Mouse (Mus musculus) CH12.LX (cell line): Measurements from ENCODE around the gene Med24. TPM values are rescaled to one million over a fixed set of nuclear protein-coding genes. Genes with fewer than 3 reads are reported as not detected.

Source experiments
- DNase-seq: peaks from one replicate; pipeline ENCODE4 v3.0.0-alpha.2; 2013; ENCODE audit errors: extremely low read depth
- H3K27ac ChIP-seq: 2 replicates; pipeline ENCODE4 v1.5.1; 2012; ENCODE audit warnings: low read depth, mild to moderate bottlenecking, control low read depth, moderate library complexity; ENCODE audit not compliant: insufficient read depth
- H3K27me3 ChIP-seq: replicated peaks from 2 replicates; pipeline ENCODE3; 2012; ENCODE audit warnings: inconsistent platforms
- H3K36me3 ChIP-seq, 2 experiments: replicated peaks in 1 of 2; 2 replicates each; pipeline versions ENCODE3 to v1.6.1; 2012; ENCODE audit warnings: inconsistent platforms in 1 of 2, low read length in 1 of 2, mild to moderate bottlenecking in 1 of 2, mixed read lengths in 1 of 2, moderate library complexity in 1 of 2; ENCODE audit not compliant: control insufficient read depth in 1 of 2, insufficient read depth in 1 of 2
- H3K4me1 ChIP-seq, 2 experiments: 2 replicates each; pipeline ENCODE4 v1.6.1; 2012; ENCODE audit warnings: inconsistent platforms in 1 of 2, moderate library complexity in 1 of 2; ENCODE audit not compliant: insufficient read depth in 2 of 2, control insufficient read depth in 1 of 2
- H3K4me2 ChIP-seq: 2 replicates; pipeline ENCODE4 v1.6.1; 2012; ENCODE audit warnings: low read depth, mild to moderate bottlenecking, control low read depth; ENCODE audit not compliant: poor library complexity, insufficient read depth, severe bottlenecking
- H3K4me3 ChIP-seq, 3 experiments: fragments of 150-350 bp in 1 of 3; sonication (generic) in 1 of 3; replicated peaks in 1 of 3; 2 replicates each; pipeline versions ENCODE3 to v1.5.1; 2011 to 2012; ENCODE audit warnings: low read depth in 2 of 3, low read length in 2 of 3, mild to moderate bottlenecking in 2 of 3, moderate library complexity in 2 of 3, control low read depth in 1 of 3, improper control_type of control experiment in 1 of 3, inconsistent platforms in 1 of 3, mixed read lengths in 1 of 3; ENCODE audit not compliant: poor library complexity in 1 of 3
- H3K79me2 ChIP-seq: replicated peaks from 2 replicates; pipeline ENCODE4 v1.6.1; 2012; ENCODE audit warnings: mild to moderate bottlenecking, moderate library complexity; ENCODE audit not compliant: control insufficient read depth, poor library complexity, insufficient read depth, severe bottlenecking; ENCODE audit errors: extremely low read depth
- H3K9ac ChIP-seq: 2 replicates; pipeline ENCODE4 v1.6.1; 2012; ENCODE audit warnings: low read depth, mild to moderate bottlenecking, control low read depth, moderate library complexity; ENCODE audit not compliant: insufficient read depth
- H3K9me3 ChIP-seq: replicated peaks from 2 replicates; pipeline ENCODE3; 2012; ENCODE audit warnings: low read length, inconsistent platforms, mixed read lengths
- BHLHE40 ChIP-seq: IDR thresholded peaks from 2 replicates; pipeline ENCODE4 v1.6.1; 2011; ENCODE audit warnings: mild to moderate bottlenecking, low read depth, low read length, improper control_type of control experiment
- CHD1 ChIP-seq: IDR thresholded peaks from 2 replicates; pipeline ENCODE4 v1.6.1; 2012; ENCODE audit warnings: low read depth, low read length, improper control_type of control experiment, inconsistent platforms
- CHD2 ChIP-seq: IDR thresholded peaks from 2 replicates; pipeline ENCODE4 v1.6.1; 2011; ENCODE audit warnings: low read length, improper control_type of control experiment
- CTCF ChIP-seq, 2 experiments: IDR thresholded peaks in 1 of 2; conservative IDR thresholded peaks in 1 of 2; 2 replicates each; pipeline ENCODE4 v1.5.1; 2011 to 2012; ENCODE audit warnings: low read depth in 2 of 2, low read length in 2 of 2, improper control_type of control experiment in 1 of 2, inconsistent platforms in 1 of 2, mild to moderate bottlenecking in 1 of 2, moderate library complexity in 1 of 2
- E2F4 ChIP-seq: IDR thresholded peaks from 2 replicates; pipeline ENCODE4 v1.6.1; 2011; ENCODE audit warnings: low read depth, low read length, improper control_type of control experiment; ENCODE audit not compliant: insufficient replicate concordance
- ELF1 ChIP-seq: IDR thresholded peaks from 2 replicates; pipeline ENCODE4 v1.6.1; 2014; ENCODE audit warnings: low read depth, mild to moderate bottlenecking, inconsistent platforms, low read length, improper control_type of control experiment
- EP300 ChIP-seq: IDR thresholded peaks from 2 replicates; pipeline ENCODE4 v1.6.1; 2011; ENCODE audit warnings: low read length, improper control_type of control experiment
- ETS1 ChIP-seq: conservative IDR thresholded peaks from 2 replicates; pipeline ENCODE4 v1.6.1; 2012; ENCODE audit warnings: low read depth, mild to moderate bottlenecking, inconsistent platforms, low read length, improper control_type of control experiment, moderate library complexity
- GABPA ChIP-seq: IDR thresholded peaks from 2 replicates; pipeline ENCODE4 v1.6.1; 2012; ENCODE audit warnings: low read depth, low read length, improper control_type of control experiment, inconsistent platforms; ENCODE audit not compliant: insufficient replicate concordance
- HCFC1 ChIP-seq: IDR thresholded peaks from 2 replicates; pipeline ENCODE4 v1.6.1; 2012; ENCODE audit warnings: low read depth, mild to moderate bottlenecking, inconsistent platforms, low read length, improper control_type of control experiment
- IRF4 ChIP-seq: IDR thresholded peaks from 2 replicates; pipeline ENCODE4 v1.6.1; 2014; ENCODE audit warnings: low read depth, mild to moderate bottlenecking, inconsistent platforms, low read length, improper control_type of control experiment
- JUN ChIP-seq: IDR thresholded peaks from 2 replicates; pipeline ENCODE4 v1.6.1; 2011; ENCODE audit warnings: low read depth, mild to moderate bottlenecking, low read length, improper control_type of control experiment, moderate library complexity; ENCODE audit not compliant: insufficient read depth
- JUND ChIP-seq: conservative IDR thresholded peaks from 2 replicates; pipeline ENCODE4 v1.6.1; 2011; ENCODE audit warnings: low read depth, low read length, improper control_type of control experiment
- KAT2A ChIP-seq: IDR thresholded peaks from 2 replicates; pipeline ENCODE4 v1.6.1; 2012; ENCODE audit warnings: low read length, improper control_type of control experiment, inconsistent platforms; ENCODE audit not compliant: insufficient replicate concordance
- MAFK ChIP-seq: IDR thresholded peaks from 2 replicates; pipeline ENCODE4 v1.6.1; 2011; ENCODE audit warnings: low read length, improper control_type of control experiment; ENCODE audit not compliant: insufficient replicate concordance
- MAX ChIP-seq: IDR thresholded peaks from 2 replicates; pipeline ENCODE4 v1.6.1; 2011; ENCODE audit warnings: low read length, improper control_type of control experiment
- MAZ ChIP-seq: IDR thresholded peaks from 2 replicates; pipeline ENCODE4 v1.6.1; 2012; ENCODE audit warnings: low read depth, mild to moderate bottlenecking, inconsistent platforms, low read length, improper control_type of control experiment, moderate library complexity
- MEF2A ChIP-seq: IDR thresholded peaks from 2 replicates; pipeline ENCODE4 v1.6.1; 2014; ENCODE audit warnings: low read depth, mild to moderate bottlenecking, inconsistent platforms, low read length, improper control_type of control experiment, borderline replicate concordance
- MXI1 ChIP-seq: IDR thresholded peaks from 2 replicates; pipeline ENCODE4 v1.6.1; 2011; ENCODE audit warnings: mild to moderate bottlenecking, low read depth, low read length, improper control_type of control experiment
- MYC ChIP-seq: IDR thresholded peaks from 2 replicates; pipeline ENCODE4 v1.6.1; 2011; ENCODE audit warnings: low read depth, mild to moderate bottlenecking, improper control_type of control experiment, low read length
- NELFE ChIP-seq: IDR thresholded peaks from 2 replicates; pipeline ENCODE4 v1.6.1; 2011; ENCODE audit warnings: low read depth, low read length, improper control_type of control experiment
- NRF1 ChIP-seq: IDR thresholded peaks from 2 replicates; pipeline ENCODE4 v1.6.1; 2014; ENCODE audit warnings: low read depth, mild to moderate bottlenecking, inconsistent platforms, low read length, improper control_type of control experiment, moderate library complexity
- PAX5 ChIP-seq: IDR thresholded peaks from 2 replicates; pipeline ENCODE4 v1.6.1; 2012; ENCODE audit warnings: low read length, inconsistent platforms, mixed read lengths
- POLR2A ChIP-seq: IDR thresholded peaks from 2 replicates; pipeline ENCODE4 v1.6.1; 2011; ENCODE audit warnings: low read depth, mild to moderate bottlenecking, improper control_type of control experiment, low read length
- POLR2AphosphoS2 ChIP-seq: IDR thresholded peaks from 2 replicates; pipeline ENCODE4 v1.6.1; 2011; ENCODE audit warnings: low read depth, low read length, improper control_type of control experiment
- RAD21 ChIP-seq: IDR thresholded peaks from 2 replicates; pipeline ENCODE4 v1.6.1; 2011; ENCODE audit warnings: low read depth, mild to moderate bottlenecking, low read length, improper control_type of control experiment, moderate library complexity
- RCOR1 ChIP-seq: conservative IDR thresholded peaks from 2 replicates; pipeline ENCODE4 v1.6.1; 2012; ENCODE audit warnings: low read depth, mild to moderate bottlenecking, inconsistent platforms, low read length, improper control_type of control experiment
- SIN3A ChIP-seq: IDR thresholded peaks from 2 replicates; pipeline ENCODE4 v1.6.1; 2012; ENCODE audit warnings: low read length, improper control_type of control experiment, inconsistent platforms
- SMC3 ChIP-seq: IDR thresholded peaks from 2 replicates; pipeline ENCODE4 v1.6.1; 2011; ENCODE audit warnings: low read depth, low read length, improper control_type of control experiment
- TBP ChIP-seq: conservative IDR thresholded peaks from 2 replicates; pipeline ENCODE4 v1.6.1; 2011; ENCODE audit warnings: low read depth, low read length, improper control_type of control experiment
- TCF12 ChIP-seq: IDR thresholded peaks from 2 replicates; pipeline ENCODE4 v1.6.1; 2014; ENCODE audit warnings: low read depth, mild to moderate bottlenecking, inconsistent platforms, low read length, improper control_type of control experiment
- UBTF ChIP-seq: IDR thresholded peaks from 2 replicates; pipeline ENCODE4 v1.6.1; 2012; ENCODE audit warnings: low read depth, mild to moderate bottlenecking, inconsistent platforms, low read length, improper control_type of control experiment, moderate library complexity
- USF1 ChIP-seq: IDR thresholded peaks from 2 replicates; pipeline ENCODE4 v1.6.1; 2014; ENCODE audit warnings: low read depth, mild to moderate bottlenecking, inconsistent platforms, low read length, improper control_type of control experiment
- USF2 ChIP-seq: conservative IDR thresholded peaks from 2 replicates; pipeline ENCODE4 v1.6.1; 2011; ENCODE audit warnings: low read depth, low read length, improper control_type of control experiment
- ZC3H11A ChIP-seq: IDR thresholded peaks from 2 replicates; pipeline ENCODE4 v1.6.1; 2012; ENCODE audit warnings: low read depth, mild to moderate bottlenecking, inconsistent platforms, low read length, improper control_type of control experiment
- ZKSCAN1 ChIP-seq: IDR thresholded peaks from 2 replicates; pipeline ENCODE4 v1.6.1; 2012; ENCODE audit warnings: low read depth, inconsistent platforms, low read length, improper control_type of control experiment, borderline replicate concordance
- ZMIZ1 ChIP-seq: IDR thresholded peaks from 2 replicates; pipeline ENCODE4 v1.6.1; 2012; ENCODE audit warnings: low read depth, mild to moderate bottlenecking, inconsistent platforms, low read length, improper control_type of control experiment
- ZNF384 ChIP-seq: IDR thresholded peaks from 2 replicates; pipeline ENCODE4 v1.6.1; 2012; ENCODE audit warnings: low read depth, low read length, improper control_type of control experiment, inconsistent platforms
- dilution Hi-C: fragments of 300-500 bp; cut with MboI; formaldehyde crosslinking; loops from 2 replicates; pipeline ENCODE4 v1.14.3; 2020; ENCODE audit warnings: low sequenced_read_pairs; ENCODE audit not compliant: extremely low pct_unique_long_range_greater_than_20kb, extremely low pct_ligation_motif_present
- in situ Hi-C: fragments of 300-500 bp; cut with MboI; formaldehyde crosslinking; loops from 3 replicates; pipeline ENCODE4 v1.14.3; 2019; ENCODE audit warnings: low sequenced_read_pairs, low pct_ligation_motif_present, low pct_unique_long_range_greater_than_20kb, mixed read lengths
- polyA plus RNA-seq: library from polyadenylated mRNA; unstranded; fragments of >175 nt; gene quantifications from 2 replicates; pipeline ENCODE4 v1.2.1, GENCODE M21; 2012; ENCODE audit warnings: low read depth; ENCODE audit not compliant: insufficient read length
- total RNA-seq, 2 experiments: library from RNA; depleted of rRNA; stranded (reverse); fragments of 300-350 nt in 1 of 2; fragments of >200 nt in 1 of 2; gene quantifications; 2 replicates each; pipeline ENCODE4 v1.2.3; 2012 to 2014

The Med24 gene
- total and polyA plus RNA-seq, 3 experiments = 30.9 to 78.8 (median 48.6) TPM

GRCm38 (mm10) chr11:98754621-98755181, 25.5 kb upstream of the Med24 start:
- Histone ChIP-seq H3K79me2 (no peaks in the 10 kb centered on the region), H3K9ac (no peak overlapping the region; the same call in 1 of the 2 replicates), H3K4me1 (peaks cover 28 to 56% of the 10 kb centered on the region in 2 experiments), H3K4me2 (0 out of 2 replicates have a peak overlapping the region, but pooled peaks have one; percentile 9), H3K27ac (no peak overlapping the region), H3K36me3 (no peaks in the 10 kb centered on the region)
- DNase-seq = peak; percentile 90
- dilution Hi-C loops (no loop called here), in situ Hi-C loops (no loop called here)
- 0 out of 2 replicates have a peak, but pooled peaks have one; percentile 45 for TF ChIP-seq EP300
- peak; percentile 73; the same call in 1 of the 2 replicates for TF ChIP-seq IRF4
- TF ChIP-seq USF1 = peak; percentile 67
- peak; percentile 76 for TF ChIP-seq MYC
- TF ChIP-seq POLR2A = peak; percentile 17; the same call in 1 of the 2 replicates
- no peak for TF ChIP-seq GABPA
- TF ChIP-seq POLR2AphosphoS2 = no peak
- peak; percentile 95 for TF ChIP-seq MAX
- TF ChIP-seq CHD2 = peak; percentile 98
- TF ChIP-seq ETS1 = peak; percentile 39; the same call in 1 of the 2 replicates
- TF ChIP-seq RAD21 = peak; percentile 64
- peak; percentile 95 for TF ChIP-seq SMC3
- no peak for TF ChIP-seq E2F4
- TF ChIP-seq JUND = no peak
- no peak for TF ChIP-seq ZMIZ1
- peak; percentile 96 to 98 for TF ChIP-seq CTCF (conservative IDR thresholded peaks at IDR 0.05 in 1 of 2, IDR thresholded peaks at IDR 0.05 in 1 of 2; ENCODE audit: low read depth in 2 of 2, low read length in 2 of 2)
- TF ChIP-seq RCOR1 = no peak
- TF ChIP-seq BHLHE40 = peak; percentile 82
- no peak; the same call in 1 of the 2 replicates for TF ChIP-seq SIN3A
- TF ChIP-seq MAFK = no peak
- TF ChIP-seq JUN = no peak
- no peak for TF ChIP-seq NRF1
- TF ChIP-seq ZKSCAN1 = no peak
- TF ChIP-seq NELFE = peak; percentile 65; the same call in 1 of the 2 replicates
- no peak for TF ChIP-seq KAT2A
- peak; percentile 64 for TF ChIP-seq HCFC1
- 0 out of 2 replicates have a peak, but pooled peaks have one; percentile 17 for TF ChIP-seq UBTF
- TF ChIP-seq MAZ = peak; percentile 93
- peak; percentile 13; the same call in 1 of the 2 replicates for TF ChIP-seq ZC3H11A
- peak; percentile 21; the same call in 1 of the 2 replicates for TF ChIP-seq MEF2A
- TF ChIP-seq CHD1 = no peak
- no peak for TF ChIP-seq TBP
- peak; percentile 58; the same call in 1 of the 2 replicates for TF ChIP-seq ELF1
- no peak; the same call in 1 of the 2 replicates for TF ChIP-seq MXI1
- no peak for TF ChIP-seq ZNF384
- peak; percentile 71 for TF ChIP-seq TCF12
- no peak for TF ChIP-seq PAX5
- TF ChIP-seq USF2 = peak; percentile 40; the same call in 1 of the 2 replicates
- TF ChIP-seq, all 38 proteins: peak for 21
- Histone ChIP-seq H3K9me3 (no peaks in the 10 kb centered on the region), H3K4me3 (peak overlapping the region in 2 of 3 experiments; percentile 39 to 51), H3K27me3 (peaks cover 2% of the 10 kb centered on the region)
